Mouse (Mus musculus): ENCODE measurements around the gene Znrf3.

- TF ChIP-seq POLR2A (IDR thresholded peaks at IDR 0.05; ENCODE audit: borderline replicate concordance, control insufficient read depth, low read depth, low read length) (no peak), CTCF (IDR thresholded peaks at IDR 0.05; ENCODE audit: control insufficient read depth, insufficient read depth, low read length) (no peak)
Measured at GRCm38 (mm10) chr11:5444234-5444598, 431 bp downstream of the Znrf3 start.

Measured in bone marrow, adult 2 months (tissue).